Mouse (Mus musculus) kidney, postnatal 36 days (tissue): ENCODE results near the gene 2010003K11Rik.

Experiments
- DNase-seq, 2 experiments: peaks; one replicate each; pipeline ENCODE4 v3.0.0; 2021 to 2022; ENCODE audit warnings: mixed read lengths in 2 of 2

Gene 2010003K11Rik

GRCm38 (mm10) chr19:4496535-4497262 is 1.7 kb downstream of the 2010003K11Rik start:
- peak; percentile 68 to 82 for DNase-seq

GRCm38 (mm10) chr19:4495814-4496213 is 2.6 kb downstream of the 2010003K11Rik start:
- DNase-seq = no peak

GRCm38 (mm10) chr19:4494707-4495106 is 3.7 kb downstream of the 2010003K11Rik start:
- no peak for DNase-seq

- peak; percentile 83 to 91 for DNase-seq
These were observed 5.7 kb downstream of the 2010003K11Rik start for GRCm38 (mm10) chr19:4492526-4493296.

GRCm38 (mm10) chr19:4491080-4491695 is 7.2 kb downstream of the 2010003K11Rik start:
- no peak for DNase-seq

- DNase-seq = no peak
These were observed 10.5 kb downstream of the 2010003K11Rik start for GRCm38 (mm10) chr19:4487877-4488276.

- peak in 1 of 2 experiments; percentile 25 for DNase-seq
These were observed 13.4 kb downstream of the 2010003K11Rik start for GRCm38 (mm10) chr19:4485006-4485405.

GRCm38 (mm10) chr19:4482111-4482859 is 16.1 kb downstream of the 2010003K11Rik start:
- DNase-seq = no peak

- no peak for DNase-seq
These were observed 17.1 kb downstream of the 2010003K11Rik start for GRCm38 (mm10) chr19:4481326-4481725.

GRCm38 (mm10) chr19:4480041-4480440 is 18.3 kb downstream of the 2010003K11Rik start:
- DNase-seq = no peak

- peak; percentile 18 to 19 for DNase-seq
These were observed 20.2 kb downstream of the 2010003K11Rik start for GRCm38 (mm10) chr19:4478190-4478516.

GRCm38 (mm10) chr19:4477345-4478189 is 20.8 kb downstream of the 2010003K11Rik start, which contains the start of gene Syt12:
Gene Syt12 (minus strand): TSS chr19:4477447.
- peak; percentile 10 to 46 for DNase-seq

GRCm38 (mm10) chr19:4476601-4477257 is 21.7 kb downstream of the 2010003K11Rik start:
- DNase-seq = peak; percentile 25 to 70

GRCm38 (mm10) chr19:4475224-4475925 is 23.0 kb downstream of the 2010003K11Rik start:
- DNase-seq = no peak

- no peak for DNase-seq
These were observed 23.6 kb downstream of the 2010003K11Rik start for GRCm38 (mm10) chr19:4474739-4475138.

- DNase-seq = no peak
These were observed 24.8 kb downstream of the 2010003K11Rik start for GRCm38 (mm10) chr19:4473549-4473948.

- peak; percentile 42 to 72 for DNase-seq
These were observed 30.0 kb downstream of the 2010003K11Rik start for GRCm38 (mm10) chr19:4468363-4468762.

GRCm38 (mm10) chr19:4464666-4465065 is 33.7 kb downstream of the 2010003K11Rik start:
- DNase-seq = peak; percentile 42 to 57

- no peak for DNase-seq
These were observed 36.4 kb downstream of the 2010003K11Rik start for GRCm38 (mm10) chr19:4461981-4462380.

- peak; percentile 53 to 86 for DNase-seq
These were observed 42.2 kb downstream of the 2010003K11Rik start for GRCm38 (mm10) chr19:4456227-4456626.
